Mouse (Mus musculus) liver, embryonic 14.5 days (tissue): ENCODE measurements around the gene Ebna1bp2.

Source experiments
- CTCF ChIP-seq: IDR thresholded peaks from 2 replicates; pipeline ENCODE4 v1.5.1; 2016; ENCODE audit warnings: antibody characterized with exemption, low read depth, control low read depth
- EP300 ChIP-seq: IDR thresholded peaks from 2 replicates; pipeline ENCODE4 v1.6.1; 2016; ENCODE audit warnings: antibody characterized with exemption, low read depth

- TF ChIP-seq CTCF (no peak), EP300 (no peak)
Measured at GRCm38 (mm10) chr4:118589053-118589732, 31.4 kb upstream of the Ebna1bp2 start.
